In genomic region chr3:135347739-135348264, GRCm38 (mm10) we compare ENCODE assay signal across 25 mouse cellular contexts. TPM values are rescaled to one million over a fixed set of nuclear protein-coding genes. Genes with fewer than 3 reads are reported as not detected.
A peak's percentile ranks its signal among the peaks of the same experiment; 100 is the strongest.
DNase-seq lines count a peak whose midpoint lies in the region; ATAC-seq and TF ChIP-seq lines count a peak whose summit lies in the region.
"Had no signal": no experiment of that assay in that cellular context is flagged by ENCODE, and none has a peak within 500 bp of the region (broad histone marks: within the 10 kb centered on the region; RNA-seq: fewer than 3 reads in every experiment).

Gene Slc9b1 (plus strand): TSS chr3:135348029.

- DNase-seq in heart, adult 18-20 months: peak; percentile 11 to 34
- no peak for DNase-seq in heart, postnatal 25 days (ENCODE audit: low spot score)
- peak; percentile 15 to 27 for DNase-seq in kidney, postnatal 4 days
- DNase-seq in kidney, adult 11 months: no peak
- peak; percentile 18 for DNase-seq in 416B (ENCODE audit: low read depth)
- no peak for DNase-seq in MEL (ENCODE audit: low read depth, low spot score)
- no peak for DNase-seq in forebrain, embryonic 11.5 days (ENCODE audit: low spot score)
- no peak for DNase-seq in cerebellum, adult 11 months
- DNase-seq: adrenal gland, adult 2 months; B cell, adult 2 months; cerebellum, adult 8-10 months; gastrocnemius, postnatal 14 days; thymus, postnatal 25 days had no signal

- H3K4me3 ChIP-seq in MEL (ENCODE audit: control insufficient read depth in 1 of 2, insufficient read depth in 1 of 2, low read depth in 2 of 2, low read length in 2 of 2): no peak within 1 kb of the TSS
- H3K4me3 ChIP-seq in forebrain, embryonic 11.5 days (ENCODE audit: low read depth, low read length): no peak within 1 kb of the TSS
- H3K4me3 ChIP-seq: forebrain, embryonic 13.5 days; heart, embryonic 12.5 days; hindbrain, embryonic 15.5 days; limb, embryonic 12.5 days; midbrain, embryonic 10.5 days had no signal

- no peak for TF ChIP-seq CTCF in MEL (IDR thresholded peaks at IDR 0.05 in 2 of 3, conservative IDR thresholded peaks at IDR 0.05 in 1 of 3; ENCODE audit: control insufficient read depth in 1 of 3, insufficient read depth in 1 of 3, low read depth in 2 of 3, low read length in 3 of 3, poor library complexity in 1 of 3, severe bottlenecking in 1 of 3)

- no peak for TF ChIP-seq POLR2A in MEL (IDR thresholded peaks at IDR 0.05; ENCODE audit: control insufficient read depth in 1 of 2, insufficient read depth in 1 of 2, low read depth in 1 of 2, low read length in 2 of 2, poor library complexity in 1 of 2)

- no peak for TF ChIP-seq RAD21 in MEL (IDR thresholded peaks at IDR 0.05; ENCODE audit: low read depth, low read length)

- no peak for ATAC-seq in forebrain, embryonic 11.5 days (replicated peaks; ENCODE audit: low FRiP score)
- ATAC-seq: forebrain, embryonic 13.5 days; intestine, embryonic 16.5 days had no signal

- H3K9ac ChIP-seq in MEL (ENCODE audit: control insufficient read depth, low read depth, low read length, poor library complexity, severe bottlenecking): no peak within 1 kb of the TSS
- no peak within 1 kb of the TSS for H3K9ac ChIP-seq in forebrain, embryonic 11.5 days (ENCODE audit: low read length)
- H3K9ac ChIP-seq: forebrain, embryonic 13.5 days; heart, embryonic 12.5 days; hindbrain, embryonic 15.5 days; limb, embryonic 12.5 days; liver, embryonic 14.5 days had no signal

- intact Hi-C loops in heart, postnatal 25 days (cut with DNase I): no loop called here

- no peak for TF ChIP-seq EP300 in MEL (IDR thresholded peaks at IDR 0.05; ENCODE audit: low read depth in 1 of 2, low read length in 2 of 2)

- H3K4me2 ChIP-seq in forebrain, embryonic 11.5 days (ENCODE audit: low read depth, low read length, severe bottlenecking): no peak within 1 kb of the TSS
- H3K4me2 ChIP-seq: forebrain, embryonic 13.5 days; heart, embryonic 12.5 days; hindbrain, embryonic 15.5 days; limb, embryonic 12.5 days had no signal

- H3K27ac ChIP-seq in MEL (ENCODE audit: control insufficient read depth, low read depth, low read length): no peak within 1 kb of the TSS
- no peak within 1 kb of the TSS for H3K27ac ChIP-seq in forebrain, embryonic 11.5 days (ENCODE audit: low read depth, low read length)
- H3K27ac ChIP-seq: forebrain, embryonic 13.5 days; hindbrain, embryonic 15.5 days; limb, embryonic 12.5 days; liver, embryonic 14.5 days; macrophage; midbrain, embryonic 10.5 days had no signal

- H3K36me3 ChIP-seq in MEL (ENCODE audit: control insufficient read depth in 1 of 2, insufficient read depth in 2 of 2, low read length in 2 of 2): no peaks in the 10 kb centered on the region
- H3K36me3 ChIP-seq in forebrain, embryonic 11.5 days (ENCODE audit: control insufficient read depth, insufficient read depth, low read length): no peaks in the 10 kb centered on the region
- H3K36me3 ChIP-seq: G1E; heart, embryonic 12.5 days; hindbrain, embryonic 15.5 days; limb, embryonic 12.5 days; midbrain, embryonic 10.5 days had no signal

- H3K9me3 ChIP-seq in MEL (replicated peaks; ENCODE audit: insufficient read depth, low read length): no peaks in the 10 kb centered on the region
- H3K9me3 ChIP-seq in forebrain, embryonic 11.5 days (ENCODE audit: control insufficient read depth, low read length): no peaks in the 10 kb centered on the region
- H3K9me3 ChIP-seq: forebrain, embryonic 13.5 days; G1E; heart, embryonic 12.5 days; hindbrain, embryonic 15.5 days; limb, embryonic 12.5 days; midbrain, embryonic 10.5 days had no signal

- 85% methylated on average over 14 of the region's 14 CpGs for WGBS in forebrain, embryonic 11.5 days

- no peaks in the 10 kb centered on the region for H3K27me3 ChIP-seq in MEL (ENCODE audit: control insufficient read depth in 1 of 2, insufficient read depth in 2 of 2, low read length in 2 of 2)
- H3K27me3 ChIP-seq in forebrain, embryonic 11.5 days (ENCODE audit: control insufficient read depth, insufficient read depth, low read length): no peaks in the 10 kb centered on the region
- H3K27me3 ChIP-seq: forebrain, embryonic 13.5 days; heart, embryonic 12.5 days; hindbrain, embryonic 15.5 days; limb, embryonic 12.5 days had no signal

- H3K4me1 ChIP-seq in MEL (ENCODE audit: control insufficient read depth in 1 of 2, insufficient read depth in 2 of 2, low read length in 2 of 2): no peaks in the 10 kb centered on the region
- H3K4me1 ChIP-seq in forebrain, embryonic 11.5 days (replicated peaks; ENCODE audit: control insufficient read depth, insufficient read depth, low read length): no peaks in the 10 kb centered on the region
- H3K4me1 ChIP-seq: forebrain, embryonic 13.5 days; hindbrain, embryonic 15.5 days; limb, embryonic 12.5 days; midbrain, embryonic 10.5 days had no signal

- no peaks in the 10 kb centered on the region for H3K79me2 ChIP-seq in MEL (ENCODE audit: control insufficient read depth, insufficient read depth, low read length, poor library complexity)

TF ChIP-seq in MEL, 35 proteins besides CTCF, POLR2A, EP300 and RAD21:
- TF ChIP-seq POLR2AphosphoS2 (IDR thresholded peaks at IDR 0.05; ENCODE audit: low read length) (no peak), MAFK (IDR thresholded peaks at IDR 0.05; ENCODE audit: borderline replicate concordance, low read depth, low read length) (no peak), UBTF (IDR thresholded peaks at IDR 0.05; ENCODE audit: borderline replicate concordance, insufficient read depth, low read depth, low read length) (no peak), ZNF384 (IDR thresholded peaks at IDR 0.05; ENCODE audit: low read depth, low read length) (0 out of 2 replicates have a peak, but pooled peaks have one; percentile 13)

RNA-seq across cellular contexts. Expression of gene Slc9b1, which starts in this region (rescaled TPM):
- under 1 TPM; 0.69 to 0.92 TPM for total RNA-seq in heart, adult 18-20 months (2021)
- total RNA-seq in heart, postnatal 25 days (2021): under 1 TPM in 1 of 2 experiments, not detected in 1; 0.25 TPM
- total RNA-seq in MEL (2012; rRNA removed): not detected in 2 replicates
- polyA plus RNA-seq in MEL (2012; ENCODE audit: insufficient read depth in 1 of 2, insufficient read length in 2 of 2, low read depth in 1 of 2, low replicate concordance in 2 of 2, missing spikeins in 1 of 2): under 1 TPM in 1 of 2 experiments, not detected in 1; 0.14 TPM
- polyA plus RNA-seq in forebrain, embryonic 11.5 days (2014; fragmentation: Nextera tagmentation; extraction: Ambion mirVana): 0.55 TPM in 1 of 2 replicates, not detected in the other
- total RNA-seq: common myeloid progenitor, adult 5-6 weeks; gastrocnemius, postnatal 14 days; midbrain, postnatal 0 days; neutrophil, adult 5-6 weeks had no signal
- polyA plus RNA-seq: forebrain, embryonic 13.5 days; heart, embryonic 12.5 days; hindbrain, embryonic 15.5 days; midbrain, postnatal 0 days had no signal

Comparison
In these comparisons a context has a peak if more than half of its experiments do, and no peak if none do; other contexts are left out.
1. DNase-seq: peak in kidney, postnatal 4 days (2 of 2) and 416B (single experiment); none in heart, postnatal 25 days (single experiment), kidney, adult 11 months (single experiment), MEL (single experiment), forebrain, embryonic 11.5 days (single experiment) and cerebellum, adult 11 months (single experiment).
2. Peak in DNase-seq in heart, adult 18-20 months; RNA of the gene not detected or under 1 TPM.